Mouse (Mus musculus): Measurements from ENCODE around the gene Ripply3. TPM values are rescaled to one million over a fixed set of nuclear protein-coding genes. Genes with fewer than 3 reads are reported as not detected.

Gene Ripply3
- polyA plus RNA-seq, 1 experiment from 2014 or later: 1.8 TPM

DNA sequence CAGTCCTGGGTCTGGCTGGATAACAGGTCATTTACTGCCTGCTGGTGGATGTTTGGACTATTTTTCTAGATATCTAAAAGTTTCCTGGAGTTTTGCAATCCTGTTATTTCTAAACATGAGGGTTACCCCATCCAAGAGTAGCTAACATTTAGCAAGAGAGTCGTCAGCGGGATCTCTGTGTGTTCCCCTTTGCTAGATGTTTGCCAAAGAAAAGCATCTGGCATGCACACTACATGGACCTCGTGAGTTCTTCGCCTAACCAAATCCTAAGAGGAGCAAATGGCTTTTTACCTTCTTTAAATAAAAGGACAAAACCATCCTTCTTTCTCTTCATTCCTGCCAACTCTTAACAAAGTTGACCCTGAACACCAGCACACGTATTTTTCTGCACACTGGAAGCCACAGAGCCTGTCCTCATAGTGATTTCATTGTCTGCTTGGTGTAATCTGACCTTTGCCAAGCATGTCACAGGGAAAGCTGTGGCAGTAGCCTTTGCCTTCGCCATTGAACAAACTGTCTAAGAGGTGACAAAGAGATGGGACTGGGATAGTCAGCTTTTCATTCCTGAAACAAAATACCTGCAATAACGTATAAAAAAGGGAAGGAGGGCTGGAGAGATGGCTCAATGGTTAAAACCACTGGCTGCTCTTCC lies 19.0 kb downstream of the Ripply3 start:
- H3K4me2 ChIP-seq: no peak overlapping the region
- H3K9me3 ChIP-seq: no peaks in the 10 kb centered on the region
- H3K27me3 ChIP-seq: no peaks in the 10 kb centered on the region
- no peak overlapping the region for H3K9ac ChIP-seq
- no peak overlapping the region for H3K27ac ChIP-seq
- H3K36me3 ChIP-seq: no peaks in the 10 kb centered on the region
- H3K4me1 ChIP-seq (replicated peaks): peaks cover 11% of the 10 kb centered on the region
- ATAC-seq (ENCODE audit: low FRiP score): no peak
- no peak overlapping the region for H3K4me3 ChIP-seq
- WGBS: 74% methylated on average over 7 of the region's 7 CpGs

DNA sequence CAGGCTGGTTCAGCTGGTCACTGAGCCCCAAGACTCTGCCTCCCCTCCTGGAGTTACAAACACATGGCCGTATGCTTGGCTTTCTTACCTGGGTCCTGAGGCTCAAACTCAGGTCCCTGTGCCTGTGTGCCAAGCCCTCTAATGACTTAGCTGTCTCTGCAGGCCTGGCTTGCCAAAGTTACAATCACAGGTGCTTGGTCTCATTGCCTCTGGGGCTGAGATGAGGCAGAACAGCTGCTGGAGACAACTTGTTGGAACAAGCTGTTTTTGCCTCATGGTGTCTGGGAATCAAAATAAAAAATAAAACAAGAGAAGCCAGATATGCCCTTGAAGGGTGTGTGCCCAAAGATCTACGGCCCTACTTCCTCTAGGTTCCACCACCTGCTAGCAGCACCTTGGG lies 20.6 kb downstream of the Ripply3 start:
- Histone ChIP-seq H3K4me1 (replicated peaks) (peaks cover 11% of the 10 kb centered on the region), H3K9ac (no peak overlapping the region), H3K27me3 (no peaks in the 10 kb centered on the region), H3K27ac (no peak overlapping the region), H3K9me3 (no peaks in the 10 kb centered on the region), H3K4me2 (no peak overlapping the region), H3K36me3 (no peaks in the 10 kb centered on the region), H3K4me3 (no peak overlapping the region)
- 85% methylated on average over 2 of the region's 2 CpGs for WGBS
- no peak for ATAC-seq (ENCODE audit: low FRiP score)

DNA sequence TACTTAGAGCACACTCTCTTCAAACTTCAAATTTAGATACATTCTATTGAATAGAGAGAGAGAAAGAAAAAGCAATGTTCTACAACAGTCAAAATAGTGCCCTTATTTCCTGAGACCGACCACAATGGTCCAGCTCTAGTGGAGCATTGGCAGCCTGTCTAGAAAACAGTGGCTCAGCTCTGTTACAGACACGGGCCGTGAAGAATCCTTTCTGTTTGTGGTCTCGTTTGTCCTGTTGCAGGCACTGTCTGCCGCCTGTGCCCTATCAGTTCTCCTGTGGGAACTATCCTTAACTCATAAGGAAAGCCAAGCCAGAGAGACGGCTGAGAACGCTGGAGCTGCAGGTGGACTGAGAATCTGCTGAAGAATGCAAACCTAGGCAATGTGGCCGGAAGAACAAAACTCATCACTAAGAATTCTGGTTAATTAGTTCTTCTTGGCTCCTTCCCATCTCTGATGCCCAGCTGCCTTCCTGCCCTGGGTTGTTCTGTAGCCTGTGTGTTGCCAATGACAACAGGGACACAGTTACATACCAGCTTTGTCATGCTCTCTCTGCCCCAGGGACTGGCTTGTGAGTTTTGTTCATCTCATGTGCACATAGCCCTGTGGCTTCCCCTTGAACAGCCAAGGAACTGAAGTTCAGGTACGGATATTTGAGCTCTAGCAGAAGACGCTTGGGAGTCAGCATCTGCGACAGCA lies 21.5 kb downstream of the Ripply3 start:
- Histone ChIP-seq H3K27ac (peak overlapping the region; percentile 35), H3K9ac (no peak overlapping the region), H3K36me3 (no peaks in the 10 kb centered on the region), H3K4me2 (0 out of 2 replicates have a peak overlapping the region, but pooled peaks have one; percentile 6), H3K4me1 (replicated peaks) (peaks cover 11% of the 10 kb centered on the region), H3K4me3 (no peak overlapping the region), H3K9me3 (no peaks in the 10 kb centered on the region), H3K27me3 (no peaks in the 10 kb centered on the region)
- WGBS: 68% methylated on average over 11 of the region's 11 CpGs
- ATAC-seq (ENCODE audit: low FRiP score): 0 out of 2 replicates have a peak, but pooled peaks have one; percentile 59

DNA sequence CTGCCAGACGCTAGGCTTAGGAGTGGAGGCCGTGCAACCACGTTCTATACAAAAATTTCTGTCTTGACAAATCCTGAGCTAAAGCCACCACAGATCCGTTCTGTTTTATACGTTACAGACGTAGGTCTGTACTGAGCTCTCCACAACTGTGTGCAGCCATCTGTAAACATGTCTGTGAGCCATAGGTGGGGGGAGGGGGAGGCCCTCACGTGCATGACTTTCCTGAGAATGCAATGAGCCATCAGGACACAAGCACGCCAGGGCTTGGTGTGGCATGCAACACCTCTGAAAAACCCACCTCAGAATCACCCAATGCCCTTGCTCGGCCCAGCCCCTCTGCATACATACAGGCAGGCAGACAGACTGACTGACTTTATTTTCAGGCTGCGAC lies 22.1 kb downstream of the Ripply3 start:
- H3K4me2 ChIP-seq: no peak overlapping the region
- no peaks in the 10 kb centered on the region for H3K27me3 ChIP-seq
- H3K27ac ChIP-seq: peak overlapping the region; percentile 35; the same call in 1 of the 2 replicates
- H3K9ac ChIP-seq: no peak overlapping the region
- H3K36me3 ChIP-seq: no peaks in the 10 kb centered on the region
- no peak for ATAC-seq (ENCODE audit: low FRiP score)
- 81% methylated on average over 10 of the region's 10 CpGs for WGBS
- peaks cover 11% of the 10 kb centered on the region for H3K4me1 ChIP-seq (replicated peaks)
- no peak overlapping the region for H3K4me3 ChIP-seq
- H3K9me3 ChIP-seq: no peaks in the 10 kb centered on the region

DNA sequence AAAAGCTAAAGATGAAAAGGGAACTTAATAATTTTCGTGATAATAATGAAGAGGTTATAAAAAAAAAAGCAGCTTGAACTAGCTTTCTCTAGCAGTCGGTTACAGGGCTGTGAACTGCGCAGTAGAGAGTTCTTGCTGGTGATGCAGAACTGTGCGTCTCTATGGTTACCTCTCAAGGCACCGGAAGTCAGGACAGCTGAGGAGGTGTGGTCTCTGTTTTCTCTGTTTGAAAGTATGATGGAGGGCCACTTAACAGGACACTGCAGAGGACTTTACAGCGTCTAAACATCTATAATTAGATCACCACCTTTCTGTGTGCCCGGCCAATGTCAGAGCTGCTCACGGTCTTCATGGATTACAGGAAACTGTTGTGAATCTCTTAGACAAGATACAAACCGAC lies 26.2 kb downstream of the Ripply3 start:
- no peaks in the 10 kb centered on the region for H3K9me3 ChIP-seq
- ATAC-seq (ENCODE audit: low FRiP score): no peak
- H3K27me3 ChIP-seq: no peaks in the 10 kb centered on the region
- no peak overlapping the region for H3K4me3 ChIP-seq
- 57% methylated on average over 9 of the region's 9 CpGs for WGBS
- H3K4me2 ChIP-seq: no peak overlapping the region
- peaks cover 11% of the 10 kb centered on the region for H3K4me1 ChIP-seq (replicated peaks)
- no peaks in the 10 kb centered on the region for H3K36me3 ChIP-seq
- no peak overlapping the region for H3K27ac ChIP-seq
- H3K9ac ChIP-seq: no peak overlapping the region

DNA sequence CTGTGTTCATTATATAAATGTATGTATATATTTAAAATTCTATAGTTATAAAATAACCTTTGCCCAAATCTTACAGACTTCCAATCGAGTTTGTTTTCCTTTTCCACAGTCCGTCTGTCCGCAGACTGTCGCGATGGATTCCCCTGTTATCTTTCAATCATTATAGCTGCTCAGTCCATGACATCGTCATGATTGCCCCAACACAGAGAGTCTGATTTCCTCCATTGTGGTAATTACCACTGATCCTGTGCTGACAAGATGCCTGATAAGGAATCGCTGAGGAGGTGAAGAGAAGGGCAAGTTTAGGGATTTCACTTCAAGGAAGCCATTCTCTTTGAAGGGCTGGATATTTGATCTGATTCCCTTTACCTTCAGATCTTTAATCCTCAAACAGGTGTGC lies 27.8 kb downstream of the Ripply3 start:
- Histone ChIP-seq H3K4me2 (no peak overlapping the region), H3K4me3 (no peak overlapping the region), H3K9ac (no peak overlapping the region), H3K9me3 (no peaks in the 10 kb centered on the region), H3K4me1 (replicated peaks) (no peaks in the 10 kb centered on the region), H3K27ac (no peak overlapping the region), H3K36me3 (no peaks in the 10 kb centered on the region), H3K27me3 (no peaks in the 10 kb centered on the region)
- ATAC-seq (ENCODE audit: low FRiP score): no peak
- 75% methylated on average over 7 of the region's 7 CpGs for WGBS

DNA sequence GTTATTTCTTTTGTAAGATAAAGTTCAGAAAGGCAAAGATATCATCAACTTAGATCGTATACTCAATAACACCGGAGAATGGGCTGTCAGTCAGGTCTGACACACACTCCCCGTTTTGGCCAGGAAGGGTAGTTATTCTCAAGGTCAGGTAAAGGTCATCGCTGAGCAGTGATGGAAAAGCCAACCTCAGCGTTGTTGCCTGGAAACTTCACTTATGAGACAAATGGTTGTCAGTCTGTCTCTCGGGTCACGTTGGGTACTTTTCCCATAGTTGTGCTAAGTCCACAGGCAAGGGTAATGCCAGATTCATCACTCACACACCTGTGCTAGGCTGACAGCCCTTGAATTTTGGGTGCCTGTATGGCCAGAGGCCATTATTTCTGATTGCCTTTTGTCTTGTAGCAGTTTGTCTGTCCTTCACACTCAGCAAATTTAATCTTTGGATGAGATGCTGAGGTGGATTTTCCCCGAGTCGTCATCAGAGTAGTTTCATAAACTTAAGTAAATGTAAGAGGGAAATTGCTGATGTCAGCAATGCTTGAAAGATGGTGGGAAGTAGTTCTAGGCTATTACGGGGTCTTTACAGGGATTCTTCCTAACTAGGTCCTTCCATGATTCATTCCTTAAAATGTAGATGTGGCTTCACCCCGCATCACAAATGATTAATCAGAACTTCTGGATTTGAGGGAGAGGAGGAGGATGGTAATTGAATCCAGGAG lies 28.7 kb downstream of the Ripply3 start:
- Histone ChIP-seq H3K4me1 (replicated peaks) (peaks cover 2% of the 10 kb centered on the region), H3K9ac (no peak overlapping the region), H3K27me3 (no peaks in the 10 kb centered on the region), H3K4me2 (no peak overlapping the region), H3K9me3 (no peaks in the 10 kb centered on the region), H3K4me3 (no peak overlapping the region), H3K36me3 (no peaks in the 10 kb centered on the region), H3K27ac (no peak overlapping the region)
- WGBS: 82% methylated on average over 11 of the region's 11 CpGs
- no peak for ATAC-seq (ENCODE audit: low FRiP score)

DNA sequence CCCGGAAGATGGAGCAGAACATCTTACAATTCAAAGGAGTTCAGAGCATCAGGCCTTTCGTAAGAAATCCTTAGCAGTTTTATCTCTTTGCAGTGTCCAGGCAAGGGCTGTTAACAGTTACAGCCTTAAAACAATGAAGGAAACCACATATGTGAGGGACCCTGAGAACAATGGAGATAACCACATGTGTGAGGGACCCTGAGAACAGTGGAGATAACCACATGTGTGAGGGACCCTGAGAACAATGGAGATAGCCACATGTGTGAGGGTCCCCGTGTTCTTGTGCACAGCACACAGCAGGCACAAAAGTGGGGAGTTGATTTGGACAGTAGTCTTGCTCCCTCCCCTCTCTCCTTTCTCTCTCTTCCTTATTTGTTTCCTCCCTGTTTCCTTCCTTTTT lies 29.9 kb downstream of the Ripply3 start:
- Histone ChIP-seq H3K4me2 (no peak overlapping the region), H3K4me3 (no peak overlapping the region), H3K27ac (no peak overlapping the region), H3K9ac (no peak overlapping the region), H3K27me3 (no peaks in the 10 kb centered on the region), H3K4me1 (replicated peaks) (peaks cover 8% of the 10 kb centered on the region), H3K36me3 (no peaks in the 10 kb centered on the region), H3K9me3 (no peaks in the 10 kb centered on the region)
- WGBS: 79% methylated on average over 3 of the region's 3 CpGs
- no peak for ATAC-seq (ENCODE audit: low FRiP score)

DNA sequence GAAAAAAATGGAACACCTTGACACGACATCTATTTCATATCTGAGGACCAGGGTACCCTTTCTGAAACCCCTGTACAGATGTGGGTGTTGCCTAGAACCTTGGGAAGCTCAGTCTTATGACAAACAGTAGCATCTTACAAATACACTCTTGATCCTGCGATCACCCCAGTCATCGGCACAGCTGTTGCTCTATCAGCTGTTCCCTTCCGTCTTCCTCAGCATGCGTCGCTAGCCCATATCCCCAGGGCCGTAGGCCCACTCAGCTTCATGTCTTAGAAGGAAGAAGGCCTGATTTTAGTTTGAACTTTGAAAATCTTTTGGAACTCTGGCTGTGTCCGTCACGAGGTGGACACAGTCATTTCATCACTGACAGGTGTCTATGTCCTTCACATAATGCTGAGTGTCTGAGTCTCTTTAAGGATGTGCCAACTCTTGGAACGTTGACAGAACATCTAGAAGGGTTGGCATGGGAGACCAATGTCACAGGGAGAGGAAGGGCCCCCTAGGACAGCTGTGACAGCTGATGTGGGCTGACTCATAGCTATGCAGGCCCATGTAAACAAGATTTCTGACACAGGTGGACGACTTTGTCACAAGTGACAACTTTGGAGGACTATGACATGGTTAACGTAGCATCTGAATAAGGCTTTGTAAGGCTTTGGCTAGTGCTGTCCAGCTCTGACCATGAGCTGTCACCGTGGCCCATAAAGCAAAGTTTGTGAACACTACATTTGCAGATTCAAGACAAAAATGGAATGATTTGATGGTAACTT lies 32.5 kb downstream of the Ripply3 start:
- ATAC-seq (ENCODE audit: low FRiP score): no peak
- H3K4me2 ChIP-seq: no peak overlapping the region
- peaks cover 10% of the 10 kb centered on the region for H3K36me3 ChIP-seq
- no peaks in the 10 kb centered on the region for H3K9me3 ChIP-seq
- no peak overlapping the region for H3K4me3 ChIP-seq
- peaks cover 8% of the 10 kb centered on the region for H3K4me1 ChIP-seq (replicated peaks)
- 87% methylated on average over 13 of the region's 13 CpGs for WGBS
- H3K27me3 ChIP-seq: no peaks in the 10 kb centered on the region
- H3K9ac ChIP-seq: no peak overlapping the region
- no peak overlapping the region for H3K27ac ChIP-seq

DNA sequence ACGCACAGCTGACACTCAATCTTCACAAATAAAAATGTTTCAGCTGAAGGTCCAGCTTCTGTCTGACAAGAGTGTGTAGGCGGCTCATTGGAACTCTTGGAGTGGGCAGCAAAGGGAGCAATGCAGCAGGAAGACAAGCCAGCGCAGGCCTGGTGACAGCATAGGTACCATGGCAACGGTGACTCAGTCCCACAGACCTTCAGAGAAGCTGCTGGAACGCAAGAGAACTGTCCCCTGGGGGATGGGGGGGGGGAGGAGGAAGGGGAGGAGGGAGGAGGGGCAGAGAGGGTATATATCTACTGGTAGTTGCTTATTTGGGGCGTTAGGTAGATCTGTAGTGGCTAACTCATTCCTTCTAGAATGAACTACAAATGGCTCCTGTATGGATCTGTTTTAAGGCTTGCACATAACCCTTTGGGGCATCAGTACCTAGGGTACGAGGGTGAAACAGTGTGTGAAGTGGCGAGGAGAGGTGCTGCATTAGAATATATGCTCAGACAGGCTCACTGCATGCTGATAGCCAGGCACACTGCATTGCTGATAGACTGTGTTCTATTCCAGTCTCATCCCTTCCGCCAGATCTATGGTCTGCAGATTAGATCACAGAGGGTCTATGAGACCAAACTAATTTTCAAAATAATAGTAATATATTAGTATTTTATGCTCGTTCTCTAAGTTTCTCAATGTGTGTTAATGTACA lies 34.1 kb downstream of the Ripply3 start:
- Histone ChIP-seq H3K4me3 (no peak overlapping the region), H3K9ac (no peak overlapping the region), H3K9me3 (no peaks in the 10 kb centered on the region), H3K4me1 (replicated peaks) (peaks cover 8% of the 10 kb centered on the region), H3K4me2 (no peak overlapping the region), H3K36me3 (peaks cover 15% of the 10 kb centered on the region), H3K27me3 (no peaks in the 10 kb centered on the region), H3K27ac (peak overlapping the region; percentile 44; the same call in 1 of the 2 replicates)
- peak; percentile 85 for ATAC-seq (ENCODE audit: low FRiP score)
- WGBS: 47% methylated on average over 10 of the region's 10 CpGs

DNA sequence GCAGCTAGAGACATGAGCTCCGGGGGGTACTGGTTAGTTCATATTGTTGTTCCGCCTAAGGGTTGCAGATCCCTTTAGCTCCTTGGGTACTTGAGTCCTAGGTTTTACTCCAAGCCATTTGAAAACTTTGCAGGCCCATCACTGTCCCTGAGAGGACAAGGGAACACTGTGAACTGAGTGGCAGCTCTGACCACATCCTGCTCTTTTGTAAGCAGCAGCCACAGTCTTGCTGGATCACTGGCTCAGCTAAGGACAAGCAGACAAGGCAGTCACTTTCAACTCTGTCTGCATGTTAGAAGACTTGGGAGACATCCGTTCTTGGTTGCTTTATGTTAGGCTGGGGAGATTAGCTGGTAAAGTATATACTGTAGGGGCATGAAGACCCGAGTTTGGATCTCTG lies 35.6 kb downstream of the Ripply3 start:
- no peak for ATAC-seq (ENCODE audit: low FRiP score)
- Histone ChIP-seq H3K9me3 (no peaks in the 10 kb centered on the region), H3K4me2 (no peak overlapping the region), H3K27ac (no peak overlapping the region), H3K4me3 (no peak overlapping the region), H3K36me3 (peaks cover 15% of the 10 kb centered on the region), H3K4me1 (replicated peaks) (peaks cover 18% of the 10 kb centered on the region), H3K9ac (no peak overlapping the region), H3K27me3 (no peaks in the 10 kb centered on the region)
- 88% methylated on average over 4 of the region's 4 CpGs for WGBS
